Mouse (Mus musculus) brain, embryonic 14.5 days (tissue): ENCODE measurements around the gene Emcn.

Source experiments
- CTCF ChIP-seq: fragments of 200-500 bp; IDR thresholded peaks from 2 replicates; pipeline ENCODE4 v1.5.1; 2012; ENCODE audit warnings: inconsistent platforms, mild to moderate bottlenecking, moderate library complexity, borderline replicate concordance; ENCODE audit not compliant: insufficient read depth, insufficient read length; ENCODE audit errors: extremely low read depth
- POLR2A ChIP-seq: fragments of 200-500 bp; IDR thresholded peaks from 2 replicates; pipeline ENCODE4 v1.6.1; 2012; ENCODE audit warnings: mild to moderate bottlenecking, inconsistent platforms, borderline replicate concordance; ENCODE audit not compliant: poor library complexity, insufficient read depth, insufficient read length, severe bottlenecking; ENCODE audit errors: extremely low read depth

DNA sequence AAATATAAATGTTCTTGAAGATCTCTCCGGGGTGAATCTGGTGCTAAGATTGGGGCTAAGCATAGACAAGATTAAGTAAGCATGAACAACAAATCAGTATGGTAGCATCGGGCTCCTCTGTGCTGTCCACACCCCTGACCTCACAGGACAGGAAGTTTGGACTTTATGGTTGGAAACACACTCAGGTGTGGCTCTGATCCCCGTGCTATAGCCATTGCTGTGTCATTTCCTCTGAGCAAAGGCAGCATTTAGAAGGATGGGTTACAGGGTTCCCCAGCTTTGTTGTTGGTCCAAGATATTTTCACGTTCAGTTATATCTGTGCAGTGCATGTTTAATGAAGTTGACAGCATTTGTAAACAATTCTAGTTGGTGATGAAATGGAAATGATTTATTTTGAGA is 9.9 kb upstream of the Emcn start:
- TF ChIP-seq CTCF (no peak), POLR2A (no peak)
